8 mouse cellular contexts compared by ENCODE assay signal in genomic region chr16:49965528-49966250, GRCm38 (mm10).
DNase-seq lines count a peak whose midpoint lies in the region; ATAC-seq and TF ChIP-seq lines count a peak whose summit lies in the region.

No protein-coding gene starts in this region.

- no peak for DNase-seq in hindbrain, embryonic 11.5 days (ENCODE audit: low spot score)
- no peak for DNase-seq in hindbrain, embryonic 10.5 days (ENCODE audit: low spot score)
- peak; percentile 85 for DNase-seq in CH12.LX (ENCODE audit: extremely low read depth)
- DNase-seq in liver, embryonic 14.5 days (ENCODE audit: low read depth in 3 of 3, low spot score in 3 of 3), result no peak
- DNase-seq in ovary, adult 18-20 months (ENCODE audit: low spot score), result no peak
- DNase-seq in urinary bladder, postnatal 10 days (ENCODE audit: low spot score), result no peak

- peak; percentile 96 for TF ChIP-seq EP300 in CH12.LX (IDR thresholded peaks at IDR 0.05; ENCODE audit: low read length)
- TF ChIP-seq EP300 in liver, embryonic 14.5 days (IDR thresholded peaks at IDR 0.05; ENCODE audit: low read depth), result no peak

- H3K9me3 ChIP-seq in hindbrain, embryonic 11.5 days (ENCODE audit: control insufficient read depth, low read length), result no peaks in the 10 kb centered on the region
- no peaks in the 10 kb centered on the region for H3K9me3 ChIP-seq in hindbrain, embryonic 10.5 days
- H3K9me3 ChIP-seq in CH12.LX (replicated peaks; ENCODE audit: low read length), result no peaks in the 10 kb centered on the region
- H3K9me3 ChIP-seq in heart, embryonic 15.5 days (replicated peaks), result no peaks in the 10 kb centered on the region
- no peaks in the 10 kb centered on the region for H3K9me3 ChIP-seq in liver, embryonic 14.5 days (ENCODE audit: control insufficient read depth, low read length)
- no peaks in the 10 kb centered on the region for H3K9me3 ChIP-seq in stomach, embryonic 14.5 days (ENCODE audit: control insufficient read depth, low read depth, low read length)

- H3K79me2 ChIP-seq in CH12.LX (replicated peaks; ENCODE audit: control insufficient read depth, extremely low read depth, insufficient read depth, poor library complexity, severe bottlenecking), result peaks cover 7% of the 10 kb centered on the region

- no peak overlapping the region for H3K4me3 ChIP-seq in hindbrain, embryonic 11.5 days (ENCODE audit: low read depth, low read length)
- H3K4me3 ChIP-seq in hindbrain, embryonic 10.5 days, result no peak overlapping the region
- H3K4me3 ChIP-seq in CH12.LX (replicated peaks in 1 of 3; ENCODE audit: low read depth in 2 of 3, low read length in 2 of 3, poor library complexity in 1 of 3), result no peak overlapping the region
- no peak overlapping the region for H3K4me3 ChIP-seq in heart, embryonic 15.5 days
- H3K4me3 ChIP-seq in liver, embryonic 14.5 days (ENCODE audit: insufficient read depth in 1 of 2, low read depth in 2 of 2, low read length in 2 of 2), result no peak overlapping the region
- H3K4me3 ChIP-seq in stomach, embryonic 14.5 days (ENCODE audit: low read depth, low read length), result no peak overlapping the region

- H3K27me3 ChIP-seq in hindbrain, embryonic 11.5 days (ENCODE audit: control insufficient read depth, insufficient read depth, low read length), result no peaks in the 10 kb centered on the region
- no peaks in the 10 kb centered on the region for H3K27me3 ChIP-seq in hindbrain, embryonic 10.5 days (ENCODE audit: insufficient read depth, poor library complexity, severe bottlenecking)
- no peaks in the 10 kb centered on the region for H3K27me3 ChIP-seq in CH12.LX (replicated peaks)
- H3K27me3 ChIP-seq in heart, embryonic 15.5 days, result no peaks in the 10 kb centered on the region
- no peaks in the 10 kb centered on the region for H3K27me3 ChIP-seq in liver, embryonic 14.5 days (ENCODE audit: control insufficient read depth, insufficient read depth, low read length)
- no peaks in the 10 kb centered on the region for H3K27me3 ChIP-seq in stomach, embryonic 14.5 days (ENCODE audit: control insufficient read depth, insufficient read depth, low read length)

- no peak for TF ChIP-seq CTCF in CH12.LX (conservative IDR thresholded peaks at IDR 0.05 in 1 of 2, IDR thresholded peaks at IDR 0.05 in 1 of 2; ENCODE audit: low read depth in 2 of 2, low read length in 2 of 2)
- TF ChIP-seq CTCF in liver, embryonic 14.5 days (IDR thresholded peaks at IDR 0.05; ENCODE audit: low read depth), result no peak

- no peak overlapping the region; the same call in 1 of the 2 replicates for H3K27ac ChIP-seq in hindbrain, embryonic 11.5 days (ENCODE audit: low read depth, low read length)
- H3K27ac ChIP-seq in hindbrain, embryonic 10.5 days, result no peak overlapping the region
- peak overlapping the region; percentile 99 for H3K27ac ChIP-seq in CH12.LX (ENCODE audit: insufficient read depth, low read depth)
- H3K27ac ChIP-seq in heart, embryonic 15.5 days, result peak overlapping the region; percentile 12; the same call in 1 of the 2 replicates
- H3K27ac ChIP-seq in liver, embryonic 14.5 days, result no peak overlapping the region
- H3K27ac ChIP-seq in stomach, embryonic 14.5 days (ENCODE audit: low read length), result peak overlapping the region; percentile 63; the same call in 1 of the 2 replicates

- TF ChIP-seq POLR2A in CH12.LX (IDR thresholded peaks at IDR 0.05; ENCODE audit: low read depth, low read length), result peak; percentile 78

- in situ Hi-C loops in CH12.LX (cut with MboI; ENCODE audit: low pct_ligation_motif_present, low pct_unique_long_range_greater_than_20kb, low sequenced_read_pairs), result loop anchor here (5.0 kb wide), 1 partner anchor 62 kb away; no protein-coding TSS in a partner anchor

- TF ChIP-seq RAD21 in CH12.LX (IDR thresholded peaks at IDR 0.05; ENCODE audit: low read depth, low read length), result peak; percentile 14

- H3K9ac ChIP-seq in hindbrain, embryonic 11.5 days (ENCODE audit: low read depth, low read length), result no peak overlapping the region
- H3K9ac ChIP-seq in CH12.LX (ENCODE audit: insufficient read depth, low read depth), result peak overlapping the region; percentile 89
- H3K9ac ChIP-seq in heart, embryonic 15.5 days, result no peak overlapping the region
- H3K9ac ChIP-seq in liver, embryonic 14.5 days (replicated peaks), result no peak overlapping the region
- no peak overlapping the region for H3K9ac ChIP-seq in stomach, embryonic 14.5 days (replicated peaks; ENCODE audit: low read depth, low read length)

- peak; percentile 66; the same call in 1 of the 2 replicates for ATAC-seq in hindbrain, embryonic 11.5 days (ENCODE audit: low FRiP score)
- ATAC-seq in heart, embryonic 15.5 days (replicated peaks; ENCODE audit: insufficient number of reproducible peaks, insufficient read depth, low FRiP score, low read depth), result no peak; the same call in 1 of the 2 replicates
- peak; percentile 66 for ATAC-seq in liver, embryonic 14.5 days (ENCODE audit: insufficient read depth)
- ATAC-seq in stomach, embryonic 14.5 days (ENCODE audit: insufficient number of reproducible peaks, insufficient read depth, low FRiP score, low read depth), result no peak

- dilution Hi-C loops in CH12.LX (cut with MboI; ENCODE audit: extremely low pct_ligation_motif_present, extremely low pct_unique_long_range_greater_than_20kb, low sequenced_read_pairs), result no loop called here

- H3K4me2 ChIP-seq in hindbrain, embryonic 11.5 days (replicated peaks; ENCODE audit: low read depth, low read length), result no peak overlapping the region
- peak overlapping the region; percentile 76 for H3K4me2 ChIP-seq in CH12.LX (ENCODE audit: insufficient read depth, low read depth, poor library complexity, severe bottlenecking)
- H3K4me2 ChIP-seq in heart, embryonic 15.5 days, result no peak overlapping the region
- H3K4me2 ChIP-seq in liver, embryonic 14.5 days (ENCODE audit: low read depth), result no peak overlapping the region
- H3K4me2 ChIP-seq in stomach, embryonic 14.5 days (replicated peaks; ENCODE audit: low read depth, low read length), result no peak overlapping the region

- 39% methylated on average over 7 of the region's 7 CpGs for WGBS in hindbrain, embryonic 11.5 days
- WGBS in hindbrain, embryonic 10.5 days, result 57% methylated on average over 7 of the region's 7 CpGs
- 51% methylated on average over 7 of the region's 7 CpGs for WGBS in heart, embryonic 15.5 days
- 54% methylated on average over 7 of the region's 7 CpGs for WGBS in liver, embryonic 14.5 days (ENCODE audit: insufficient replicate concordance)
- WGBS in stomach, embryonic 14.5 days, result 33% methylated on average over 7 of the region's 7 CpGs

- no peaks in the 10 kb centered on the region for H3K36me3 ChIP-seq in hindbrain, embryonic 11.5 days (ENCODE audit: control insufficient read depth, insufficient read depth, low read length)
- no peaks in the 10 kb centered on the region for H3K36me3 ChIP-seq in hindbrain, embryonic 10.5 days
- peaks cover 0 to 2% of the 10 kb centered on the region in 2 experiments for H3K36me3 ChIP-seq in CH12.LX (replicated peaks in 1 of 2; ENCODE audit: control insufficient read depth in 1 of 2, insufficient read depth in 1 of 2, low read length in 1 of 2)
- H3K36me3 ChIP-seq in heart, embryonic 15.5 days, result no peaks in the 10 kb centered on the region
- H3K36me3 ChIP-seq in liver, embryonic 14.5 days (replicated peaks; ENCODE audit: control insufficient read depth, insufficient read depth, low read depth), result no peaks in the 10 kb centered on the region
- H3K36me3 ChIP-seq in stomach, embryonic 14.5 days (ENCODE audit: control insufficient read depth, insufficient read depth, low read length), result no peaks in the 10 kb centered on the region

- peaks cover 2% of the 10 kb centered on the region for H3K4me1 ChIP-seq in hindbrain, embryonic 11.5 days (replicated peaks; ENCODE audit: control insufficient read depth, insufficient read depth, low read length)
- peaks cover 17% of the 10 kb centered on the region for H3K4me1 ChIP-seq in hindbrain, embryonic 10.5 days (replicated peaks)
- H3K4me1 ChIP-seq in CH12.LX (ENCODE audit: control insufficient read depth in 1 of 2, insufficient read depth in 2 of 2), result peaks cover 48 to 92% of the 10 kb centered on the region in 2 experiments
- H3K4me1 ChIP-seq in heart, embryonic 15.5 days (replicated peaks), result peaks cover 25% of the 10 kb centered on the region
- H3K4me1 ChIP-seq in liver, embryonic 14.5 days (replicated peaks; ENCODE audit: control insufficient read depth in 2 of 2, insufficient read depth in 2 of 2, low read length in 1 of 2), result peaks cover 7 to 22% of the 10 kb centered on the region in 2 experiments; a peak in 3 of 4 replicates
- H3K4me1 ChIP-seq in stomach, embryonic 14.5 days (ENCODE audit: control insufficient read depth, insufficient read depth, low read length), result peaks cover 12% of the 10 kb centered on the region

TF ChIP-seq in CH12.LX, 34 proteins besides CTCF, POLR2A, EP300 and RAD21 (continues in another document):
- TF ChIP-seq ELF1 (IDR thresholded peaks at IDR 0.05; ENCODE audit: low read depth, low read length) (peak; percentile 61; the same call in 1 of the 2 replicates), CHD1 (IDR thresholded peaks at IDR 0.05; ENCODE audit: low read depth, low read length) (no peak; the same call in 1 of the 2 replicates), ZMIZ1 (IDR thresholded peaks at IDR 0.05; ENCODE audit: low read depth, low read length) (peak; percentile 77), HCFC1 (IDR thresholded peaks at IDR 0.05; ENCODE audit: low read depth, low read length) (peak; percentile 43), JUND (conservative IDR thresholded peaks at IDR 0.05; ENCODE audit: low read depth, low read length) (peak; percentile 80), ZNF384 (IDR thresholded peaks at IDR 0.05; ENCODE audit: low read depth, low read length) (peak; percentile 99), ZKSCAN1 (IDR thresholded peaks at IDR 0.05; ENCODE audit: borderline replicate concordance, low read depth, low read length) (no peak), SIN3A (IDR thresholded peaks at IDR 0.05; ENCODE audit: low read length) (peak; percentile 82), UBTF (IDR thresholded peaks at IDR 0.05; ENCODE audit: low read depth, low read length) (no peak), MAX (IDR thresholded peaks at IDR 0.05; ENCODE audit: low read length) (peak; percentile 7; the same call in 1 of the 2 replicates), BHLHE40 (IDR thresholded peaks at IDR 0.05; ENCODE audit: low read depth, low read length) (peak; percentile 78), JUN (IDR thresholded peaks at IDR 0.05; ENCODE audit: insufficient read depth, low read depth, low read length) (peak; percentile 54; the same call in 1 of the 2 replicates), MXI1 (IDR thresholded peaks at IDR 0.05; ENCODE audit: low read depth, low read length) (peak; percentile 48; the same call in 1 of the 2 replicates), MAZ (IDR thresholded peaks at IDR 0.05; ENCODE audit: low read depth, low read length) (no peak), USF1 (IDR thresholded peaks at IDR 0.05; ENCODE audit: low read depth, low read length) (no peak), SMC3 (IDR thresholded peaks at IDR 0.05; ENCODE audit: low read depth, low read length) (peak; percentile 10), RCOR1 (conservative IDR thresholded peaks at IDR 0.05; ENCODE audit: low read depth, low read length) (peak; percentile 75; the same call in 1 of the 2 replicates), ZC3H11A (IDR thresholded peaks at IDR 0.05; ENCODE audit: low read depth, low read length) (no peak)

Comparison
In these comparisons a context has a peak if more than half of its experiments do, and no peak if none do; other contexts are left out.
1. ATAC-seq: peak in hindbrain, embryonic 11.5 days (single experiment) and liver, embryonic 14.5 days (single experiment); none in heart, embryonic 15.5 days (single experiment) and stomach, embryonic 14.5 days (single experiment).
2. H3K27ac ChIP-seq: peak in CH12.LX (single experiment), heart, embryonic 15.5 days (single experiment) and stomach, embryonic 14.5 days (single experiment); none in hindbrain, embryonic 11.5 days (single experiment), hindbrain, embryonic 10.5 days (single experiment) and liver, embryonic 14.5 days (single experiment).